Mouse (Mus musculus): ENCODE results near the gene Slc35f3. TPM values are rescaled to one million over a fixed set of nuclear protein-coding genes. Genes with fewer than 3 reads are reported as not detected.

Gene Slc35f3
- total RNA-seq, 2 experiments from 2014 or later, result not detected

- intact Hi-C loops (cut with DNase I), result no loop called here
- DNase-seq, result no peak
Observed at GRCm38 (mm10) chr8:126326136-126326535, 27.8 kb downstream of the Slc35f3 start.

- intact Hi-C loops (cut with DNase I), result no loop called here
- no peak for DNase-seq
Observed at GRCm38 (mm10) chr8:126326731-126327130, 28.4 kb downstream of the Slc35f3 start.

DNA sequence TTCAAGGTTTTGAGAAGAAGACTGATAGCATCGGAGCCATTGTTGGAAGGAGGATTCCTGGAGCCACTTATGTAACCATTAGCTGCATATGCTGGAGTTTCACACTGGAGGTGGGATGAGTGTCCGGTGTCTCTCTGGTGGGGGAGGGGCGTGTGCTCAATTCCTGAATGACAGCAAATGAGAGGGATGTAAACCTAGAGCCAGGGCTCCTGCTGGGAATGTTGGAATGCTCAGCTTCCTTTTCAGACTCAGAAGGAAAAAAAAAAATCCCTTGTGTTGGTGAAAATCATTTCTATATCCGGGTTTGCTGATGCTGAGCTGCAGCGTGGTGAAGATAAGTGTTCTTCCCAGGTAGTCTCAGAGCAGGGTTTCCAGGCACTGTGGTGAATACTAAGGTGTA lies 29.4 kb downstream of the Slc35f3 start:
- no peak for DNase-seq
- intact Hi-C loops (cut with DNase I), result no loop called here

DNA sequence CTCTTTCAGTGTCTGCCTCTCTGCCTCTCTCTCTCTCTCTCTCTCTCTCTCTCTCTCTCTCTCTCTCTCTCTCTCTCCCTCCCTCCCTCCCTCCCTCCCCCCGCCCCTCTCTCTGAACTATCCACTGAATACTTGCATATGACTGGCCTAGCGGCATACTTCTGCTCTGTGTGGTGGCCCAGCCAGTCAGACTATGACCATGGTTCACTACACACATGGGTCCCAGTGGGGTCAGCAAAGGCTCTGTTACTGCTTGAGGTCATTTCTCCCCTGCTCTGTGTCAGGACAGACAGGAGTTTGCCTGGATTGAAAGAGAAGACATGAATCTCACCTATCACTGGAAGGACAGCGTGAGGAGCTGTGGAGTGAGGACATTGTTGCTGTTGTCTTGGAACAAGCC lies 40.5 kb downstream of the Slc35f3 start:
- DNase-seq, result no peak
- intact Hi-C loops (cut with DNase I), result no loop called here

GRCm38 (mm10) chr8:126339357-126339756 lies 41.0 kb downstream of the Slc35f3 start:
- no peak for DNase-seq
- intact Hi-C loops (cut with DNase I), result no loop called here

GRCm38 (mm10) chr8:126341200-126341599 lies 42.8 kb downstream of the Slc35f3 start:
- intact Hi-C loops (cut with DNase I), result no loop called here

GRCm38 (mm10) chr8:126343427-126343826 lies 45.1 kb downstream of the Slc35f3 start:
- no peak for DNase-seq
- intact Hi-C loops (cut with DNase I), result no loop called here

More at GRCm38 (mm10) chr8:126341200-126341599, 42.8 kb downstream of the Slc35f3 start:
- no peak for DNase-seq

DNA sequence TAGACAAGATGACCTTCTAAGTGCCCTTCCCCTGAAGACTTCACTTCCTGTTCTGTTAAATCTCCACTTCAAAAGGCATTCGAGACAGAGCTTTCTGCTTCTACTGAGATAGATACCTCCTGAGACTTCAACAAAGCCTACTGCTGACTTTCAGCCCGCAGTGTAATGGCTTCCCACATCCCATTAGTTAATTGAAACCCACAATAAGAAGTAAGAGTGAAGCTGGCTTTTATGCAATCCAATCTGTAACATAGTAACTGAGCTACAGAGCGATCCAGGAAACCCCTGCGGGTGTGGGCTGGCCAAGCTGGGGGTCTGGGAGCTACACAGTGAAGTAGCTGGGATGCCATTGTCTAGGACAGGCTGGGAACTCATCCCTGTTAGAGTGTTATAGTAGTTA lies 46.7 kb downstream of the Slc35f3 start:
- DNase-seq, result no peak
- intact Hi-C loops (cut with DNase I), result no loop called here

DNA sequence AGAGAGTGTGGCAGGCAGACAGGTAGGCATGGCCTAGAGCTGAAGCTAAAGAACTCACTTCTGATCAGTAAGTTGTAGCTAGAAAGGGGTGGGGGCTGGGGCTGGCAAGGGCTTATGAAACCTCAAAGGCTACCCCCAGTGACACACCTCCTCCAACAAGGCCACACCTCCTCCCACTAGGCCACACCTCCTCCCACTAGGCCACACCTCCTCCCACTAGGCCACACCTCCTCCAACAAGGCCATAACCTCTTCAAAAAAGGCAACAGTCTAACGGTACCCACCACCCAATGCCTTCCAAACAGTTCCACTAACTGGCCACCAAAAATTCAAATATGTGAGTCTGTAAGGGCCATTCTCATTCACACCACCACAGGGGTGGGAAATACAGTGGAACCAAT lies 54.9 kb downstream of the Slc35f3 start:
- intact Hi-C loops (cut with DNase I), result no loop called here
- no peak for DNase-seq

- intact Hi-C loops (cut with DNase I), result no loop called here
- no peak for DNase-seq
Observed at GRCm38 (mm10) chr8:126357946-126358345, 59.6 kb downstream of the Slc35f3 start.

DNA sequence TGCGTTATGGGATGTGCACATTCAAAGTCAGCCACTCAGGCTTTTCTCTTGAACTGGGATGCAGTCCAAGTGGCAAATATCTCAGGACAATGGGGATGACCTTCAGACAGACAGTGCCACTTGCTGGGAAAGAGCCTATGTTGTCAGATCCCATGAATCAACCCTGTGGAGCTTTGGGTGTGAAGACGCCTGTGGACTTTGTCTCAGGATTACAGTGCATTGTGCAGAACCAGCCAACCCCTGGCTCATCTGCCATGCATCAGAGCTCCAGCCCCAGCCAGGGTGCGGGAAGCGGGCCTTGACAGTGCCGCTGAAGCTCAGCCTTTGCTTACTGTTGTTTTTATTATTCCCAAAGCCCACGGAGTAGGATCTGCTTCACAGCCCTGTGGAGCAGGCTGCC lies 60.9 kb downstream of the Slc35f3 start:
- DNase-seq, result no peak
- intact Hi-C loops (cut with DNase I), result no loop called here

- DNase-seq, result no peak
- intact Hi-C loops (cut with DNase I), result no loop called here
Observed at GRCm38 (mm10) chr8:126360106-126360505, 61.7 kb downstream of the Slc35f3 start.

DNA sequence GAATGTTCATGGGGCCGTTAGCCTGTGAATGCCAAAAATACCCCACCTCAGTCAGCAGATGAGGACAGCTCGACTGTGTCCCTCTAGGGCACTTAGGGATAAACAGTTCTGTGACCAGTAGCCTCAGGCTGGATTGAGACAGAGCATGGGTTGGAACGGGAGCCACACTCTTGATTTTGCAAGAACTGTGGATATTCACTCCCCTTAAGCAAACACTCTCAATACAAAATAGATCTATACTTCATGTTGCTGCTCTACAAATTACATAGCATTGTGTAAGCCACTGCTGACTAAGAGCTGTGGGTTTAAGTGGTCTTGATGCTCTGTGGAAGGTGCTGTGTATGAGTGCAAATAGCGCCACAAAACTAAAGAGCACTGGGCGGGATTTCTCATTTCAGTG lies 62.3 kb downstream of the Slc35f3 start:
- intact Hi-C loops (cut with DNase I), result no loop called here
- no peak for DNase-seq

DNA sequence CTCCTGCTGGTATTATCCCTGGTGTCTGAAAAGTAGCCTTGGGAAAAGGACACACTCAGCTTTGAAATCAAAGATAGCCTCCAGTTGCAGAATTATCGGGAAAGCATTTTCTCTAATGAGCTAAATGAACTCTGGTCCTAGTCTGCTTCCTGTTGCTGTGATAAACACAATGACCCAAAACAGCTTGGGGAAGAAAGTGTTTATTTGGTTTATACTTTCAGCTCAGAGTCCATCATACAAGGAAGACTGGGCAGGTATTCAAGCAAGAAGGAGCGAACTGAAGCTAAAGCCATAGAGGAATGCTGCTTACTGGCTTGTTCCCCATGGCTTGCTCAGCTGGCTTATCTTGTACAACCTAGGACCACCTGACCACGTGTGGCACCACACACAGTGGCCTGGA lies 67.9 kb downstream of the Slc35f3 start:
- DNase-seq, result no peak
- intact Hi-C loops (cut with DNase I), result no loop called here

DNA sequence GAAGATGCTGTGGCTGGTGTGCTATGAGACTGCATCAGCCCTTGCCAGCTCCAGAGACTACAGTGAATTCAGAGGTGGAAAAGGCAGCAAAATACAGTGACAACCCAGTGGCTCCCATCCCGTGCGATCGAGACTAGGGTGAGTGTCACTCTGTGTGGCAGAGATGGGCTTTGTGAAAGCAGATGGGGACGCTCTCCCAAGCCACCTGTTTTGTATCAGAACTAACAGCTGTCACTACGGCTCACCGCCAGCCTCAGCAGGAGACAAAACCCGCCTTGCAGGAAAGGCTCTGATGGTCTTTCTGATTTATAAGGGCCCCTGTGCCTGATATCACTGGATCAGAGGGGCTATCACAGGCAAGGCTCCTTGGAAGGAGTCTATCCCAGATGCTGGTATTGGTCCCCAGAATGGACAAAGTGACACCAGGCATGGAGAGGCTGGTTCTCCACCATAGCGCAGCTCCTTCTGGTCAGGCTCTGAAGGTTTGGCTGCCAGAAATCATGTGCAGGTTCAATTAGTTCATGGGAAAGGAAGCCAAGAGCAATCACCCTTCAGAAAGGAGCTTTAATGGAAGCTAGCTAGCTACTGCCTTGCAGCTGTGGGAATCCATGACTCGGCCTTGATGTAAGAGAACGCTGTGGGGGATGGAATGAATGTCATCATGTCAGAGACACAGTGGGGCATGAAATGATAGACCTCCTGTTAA lies 70.1 kb downstream of the Slc35f3 start:
- intact Hi-C loops (cut with DNase I), result no loop called here
- no peak for DNase-seq

DNA sequence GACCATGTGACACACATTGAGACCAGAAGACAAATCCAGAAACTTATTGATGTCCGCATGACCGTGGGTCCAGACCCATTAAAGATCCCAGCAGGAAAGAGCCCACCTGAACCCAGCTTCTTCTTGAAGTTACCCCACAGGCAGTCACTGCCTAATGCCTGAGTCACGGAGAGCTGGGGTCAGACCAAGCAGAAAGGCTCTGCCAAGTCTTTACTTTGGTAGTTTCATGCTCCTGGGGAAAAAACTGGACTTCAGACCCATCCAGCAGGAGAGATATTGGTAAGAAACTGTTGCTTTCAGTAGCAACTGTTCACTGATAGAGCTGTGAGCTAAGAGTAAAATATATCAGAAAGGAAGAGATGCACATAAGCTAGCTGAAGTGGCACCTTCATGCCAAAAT lies 73.5 kb downstream of the Slc35f3 start:
- no peak for DNase-seq
- intact Hi-C loops (cut with DNase I), result no loop called here

GRCm38 (mm10) chr8:126379580-126379979 lies 81.2 kb downstream of the Slc35f3 start:
- DNase-seq, result no peak
- intact Hi-C loops (cut with DNase I), result no loop called here

GRCm38 (mm10) chr8:126380141-126380540 lies 81.8 kb downstream of the Slc35f3 start:
- DNase-seq, result peak; percentile 5 to 9
- intact Hi-C loops (cut with DNase I), result loop anchor here (5.0 kb wide), 1 partner anchor 123 kb away; no protein-coding TSS in a partner anchor

DNA sequence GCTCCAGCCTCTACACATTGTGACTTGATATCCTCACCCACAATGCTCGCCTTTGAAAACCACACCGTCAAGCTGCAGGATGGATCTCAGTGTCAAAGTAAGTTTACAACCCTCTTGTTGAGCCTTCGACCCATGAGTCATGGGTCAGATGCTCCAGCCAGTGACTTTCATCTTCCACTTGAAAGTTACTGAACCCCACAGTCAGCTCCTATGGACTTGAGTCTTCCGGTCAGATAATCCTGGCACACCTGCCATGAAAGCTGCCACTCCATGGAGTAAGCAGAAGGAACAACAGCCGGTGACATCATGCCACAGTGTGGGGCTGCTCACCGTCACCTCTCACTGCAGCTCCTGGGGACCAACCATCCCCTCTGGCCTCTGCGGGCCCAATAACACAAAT lies 82.9 kb downstream of the Slc35f3 start:
- DNase-seq, result no peak
- intact Hi-C loops (cut with DNase I), result loop anchor here (5.0 kb wide), 1 partner anchor 124 kb away; no protein-coding TSS in a partner anchor

DNA sequence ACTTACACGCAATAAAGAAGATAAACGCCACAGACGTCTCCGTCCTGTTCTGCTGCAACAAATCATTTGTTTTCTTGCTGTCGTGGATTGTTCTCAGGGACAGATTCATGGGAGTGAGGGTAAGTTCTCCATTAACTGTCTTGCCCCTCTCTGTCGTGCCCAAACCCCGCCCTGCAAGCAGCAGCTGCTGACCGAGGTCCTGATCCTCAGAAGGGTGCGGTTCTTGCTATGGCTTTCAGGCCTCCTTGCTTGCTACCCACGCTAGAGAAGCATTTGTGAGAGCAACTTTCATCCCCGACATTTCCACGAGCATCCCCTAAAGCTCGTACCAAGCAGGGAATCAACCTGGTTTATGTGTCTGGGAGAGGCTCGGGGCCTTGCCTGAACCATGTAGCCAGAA lies 83.9 kb downstream of the Slc35f3 start:
- intact Hi-C loops (cut with DNase I), result loop anchor here (5.0 kb wide), 1 partner anchor 125 kb away; no protein-coding TSS in a partner anchor
- peak; percentile 2 to 22 for DNase-seq

DNA sequence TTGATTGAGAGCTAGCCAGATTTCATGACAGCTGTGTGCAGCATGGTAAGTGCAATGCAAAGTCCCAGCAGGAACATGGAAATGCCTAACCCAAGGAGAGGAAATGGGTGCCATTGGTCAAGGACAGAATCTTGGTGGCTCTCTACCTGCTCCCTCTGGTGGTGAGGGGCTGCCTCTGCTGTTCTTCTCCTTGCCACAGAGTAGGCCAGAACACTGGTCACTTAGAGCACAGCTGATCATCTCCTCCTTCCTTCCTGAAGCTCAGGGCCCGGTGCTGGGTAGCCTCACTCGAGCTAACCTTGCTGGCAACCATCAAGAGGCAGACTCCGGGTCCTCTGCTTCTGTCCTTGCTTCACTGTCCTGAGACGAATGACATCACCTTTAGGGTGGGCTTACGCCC lies 84.4 kb downstream of the Slc35f3 start:
- DNase-seq, result peak; percentile 4 to 16
- intact Hi-C loops (cut with DNase I), result loop anchor here (5.0 kb wide), 1 partner anchor 125 kb away; no protein-coding TSS in a partner anchor

DNA sequence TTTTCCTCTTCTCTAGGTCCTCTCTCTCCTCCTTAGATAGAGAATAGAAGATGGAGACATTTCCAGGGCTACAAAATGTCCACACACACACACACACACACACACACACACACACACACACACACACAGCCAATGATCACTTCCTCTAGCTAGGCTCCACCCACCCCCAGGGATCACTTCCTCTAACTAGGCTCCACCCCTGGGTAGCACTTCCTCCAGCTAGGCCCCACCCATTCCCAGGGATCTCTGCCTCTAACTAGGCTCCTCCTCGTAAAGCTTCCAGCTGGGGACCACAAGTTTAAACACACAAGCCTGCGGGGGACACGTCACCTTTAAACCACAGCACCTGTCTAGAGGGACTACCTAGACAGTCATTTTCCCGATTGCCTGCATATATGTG lies 89.2 kb downstream of the Slc35f3 start:
- DNase-seq, result peak in 1 of 2 experiments; percentile 2
- intact Hi-C loops (cut with DNase I), result no loop called here

- intact Hi-C loops (cut with DNase I), result no loop called here
- no peak for DNase-seq
Observed at GRCm38 (mm10) chr8:126391541-126391940, 93.2 kb downstream of the Slc35f3 start.
